Mouse (Mus musculus) embryonic facial prominence, embryonic 12.5 days (tissue): ENCODE measurements around the gene Fus. TPM values are rescaled to one million over a fixed set of nuclear protein-coding genes. Genes with fewer than 3 reads are reported as not detected.
A peak's percentile ranks its signal among the peaks of the same experiment; 100 is the strongest.

Experiments
- ATAC-seq: fragments of 200-750 bp; cut with Nextera tagmentation; 2 replicates; pipeline ENCODE4 v1.8.0; 2017; ENCODE audit not compliant: insufficient number of reproducible peaks, insufficient read depth, low FRiP score, low TSS enrichment
- H3K27ac ChIP-seq: fragments of 300-500 bp; sonication (generic); 2 replicates; pipeline ENCODE4 v1.5.1; 2016; ENCODE audit warnings: mild to moderate bottlenecking
- H3K27me3 ChIP-seq: fragments of 300-500 bp; sonication (generic); 2 replicates; pipeline ENCODE4 v1.6.1; 2016; ENCODE audit warnings: mild to moderate bottlenecking, moderate library complexity
- H3K36me3 ChIP-seq: fragments of 300-500 bp; sonication (generic); 2 replicates; pipeline ENCODE4 v1.6.1; 2016; ENCODE audit warnings: mild to moderate bottlenecking
- H3K4me1 ChIP-seq: fragments of 300-500 bp; sonication (generic); 2 replicates; pipeline ENCODE4 v1.6.1; 2016
- H3K4me2 ChIP-seq: fragments of 300-500 bp; sonication (generic); replicated peaks from 2 replicates; pipeline ENCODE4 v1.6.1; 2016; ENCODE audit warnings: mild to moderate bottlenecking, moderate library complexity
- H3K4me3 ChIP-seq: fragments of 300-500 bp; sonication (generic); 2 replicates; pipeline ENCODE4 v1.5.1; 2016; ENCODE audit warnings: mild to moderate bottlenecking
- H3K9ac ChIP-seq: fragments of 300-500 bp; sonication (generic); 2 replicates; pipeline ENCODE4 v1.6.1; 2016; ENCODE audit warnings: mild to moderate bottlenecking, moderate library complexity
- H3K9me3 ChIP-seq: fragments of 300-500 bp; sonication (generic); 2 replicates; pipeline ENCODE4 v1.6.1; 2016; ENCODE audit warnings: mild to moderate bottlenecking, moderate library complexity
- WGBS: fragments of 180-500 bp; shearing (Covaris S2); methylation state at CpG from one replicate; pipeline ENCODE4 v1.1.7; 2016; 5-methylcytosine and 5-hydroxymethylcytosine counted together
- polyA plus RNA-seq: library from polyadenylated mRNA; unstranded; fragments of >200 nt; fragmentation: Nextera tagmentation; extraction: Ambion mirVana; gene quantifications from 2 replicates; pipeline ENCODE4 v1.2.1, GENCODE M21; 2016

Fus gene
- polyA plus RNA-seq, 1 experiment from 2014 or later, result 594 TPM

DNA sequence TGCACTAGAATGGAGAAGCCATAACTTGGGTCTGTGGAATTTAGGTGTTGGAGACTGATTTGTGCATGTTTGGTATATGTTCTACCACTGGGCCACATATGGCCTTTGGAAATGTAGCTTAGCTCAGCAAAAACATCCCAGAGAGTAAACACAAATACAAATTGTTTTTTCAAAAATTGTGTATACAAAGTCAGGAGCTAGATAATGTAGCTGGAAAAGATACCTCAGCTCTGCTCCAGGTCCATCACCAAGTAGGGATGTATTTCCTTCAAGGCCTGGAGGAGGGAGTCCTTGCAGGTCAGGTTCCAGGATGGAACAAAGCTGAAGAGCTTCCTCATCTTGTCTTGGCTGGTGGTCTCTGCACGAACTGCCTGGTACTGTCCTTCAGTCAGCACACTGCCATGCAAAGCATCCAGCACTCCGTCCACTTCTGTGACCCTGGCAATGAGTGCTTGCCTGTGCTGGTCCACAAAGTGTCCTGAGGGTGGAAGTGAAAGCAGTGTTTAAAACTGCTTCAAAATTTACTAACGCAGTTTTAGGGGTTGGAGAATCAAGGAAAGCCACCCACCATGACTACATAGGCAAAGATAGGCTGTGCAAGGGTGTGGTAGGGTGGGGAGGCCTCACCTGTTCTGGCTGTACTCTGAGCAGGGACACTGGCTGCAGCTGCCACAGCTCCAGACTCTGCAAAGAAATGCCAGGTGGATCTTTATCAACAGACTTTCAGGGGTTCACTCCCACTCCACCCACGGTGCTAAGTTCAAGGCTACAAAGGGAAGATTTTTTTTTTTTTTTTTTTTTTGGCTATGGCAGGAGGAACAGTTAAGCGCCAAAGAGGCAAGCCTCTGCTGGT is 25.5 kb downstream of the Fus start:
- Histone ChIP-seq H3K9me3 (no peaks in the 10 kb centered on the region), H3K27me3 (no peaks in the 10 kb centered on the region), H3K9ac (no peak overlapping the region; the same call in 1 of the 2 replicates), H3K27ac (no peak overlapping the region), H3K36me3 (peaks cover 31% of the 10 kb centered on the region), H3K4me3 (no peak overlapping the region), H3K4me1 (0 out of 2 replicates have a peak, but pooled peaks cover 6% of the 10 kb centered on the region), H3K4me2 (peak overlapping the region; percentile 46)
- no peak for ATAC-seq
- 40% methylated on average over 5 of the region's 5 CpGs for WGBS

DNA sequence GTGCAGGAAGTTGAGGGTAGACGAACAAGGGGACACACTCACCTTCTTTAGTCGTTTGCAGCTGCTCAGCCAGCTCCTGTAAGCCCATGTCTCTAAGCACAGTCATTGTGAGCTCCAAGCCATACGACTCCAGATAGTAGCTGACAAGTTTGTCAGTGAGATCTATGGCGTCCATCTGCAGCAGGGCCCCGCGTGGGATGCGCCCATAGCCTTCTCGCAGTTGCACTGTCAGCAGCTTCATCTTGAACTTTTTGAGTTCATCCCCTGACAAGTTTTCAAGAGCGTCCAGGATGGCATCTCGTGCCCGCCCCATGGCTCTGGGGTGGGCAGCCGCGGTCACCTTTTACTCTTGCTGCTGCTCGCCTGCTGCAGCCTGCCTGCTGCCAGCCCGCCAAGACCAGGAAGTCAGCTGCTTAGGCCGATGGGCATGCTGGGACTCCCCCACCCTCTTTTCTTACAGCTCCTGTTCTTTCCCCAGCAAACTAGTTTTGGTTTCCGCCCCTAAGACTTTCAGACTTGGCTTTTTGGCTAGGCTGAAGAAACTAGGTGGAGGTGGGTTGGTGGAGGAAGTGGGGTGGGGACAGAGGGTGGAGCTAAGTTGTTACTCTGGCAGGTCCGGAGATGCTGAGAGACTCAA is 26.2 kb downstream of the Fus start, which contains the start of gene Pycard:
TSS of gene Pycard (minus strand) at position 527 of the 637 bp plus-strand sequence.
- H3K27ac ChIP-seq, result peak within 1 kb of the TSS; percentile 42; the same call in 1 of the 2 replicates
- H3K9ac ChIP-seq, result peak within 1 kb of the TSS; percentile 46
- 0 out of 2 replicates have a peak within 1 kb of the TSS, but pooled peaks have one; percentile 16 for H3K4me3 ChIP-seq
- 0 out of 2 replicates have a peak, but pooled peaks cover 6% of the 10 kb centered on the region for H3K4me1 ChIP-seq
- H3K9me3 ChIP-seq, result no peaks in the 10 kb centered on the region
- H3K36me3 ChIP-seq, result peaks cover 24% of the 10 kb centered on the region
- 18% methylated on average over 18 of the region's 18 CpGs for WGBS
- peak within 1 kb of the TSS; percentile 46 for H3K4me2 ChIP-seq
- no peaks in the 10 kb centered on the region for H3K27me3 ChIP-seq
- ATAC-seq, result no peak

DNA sequence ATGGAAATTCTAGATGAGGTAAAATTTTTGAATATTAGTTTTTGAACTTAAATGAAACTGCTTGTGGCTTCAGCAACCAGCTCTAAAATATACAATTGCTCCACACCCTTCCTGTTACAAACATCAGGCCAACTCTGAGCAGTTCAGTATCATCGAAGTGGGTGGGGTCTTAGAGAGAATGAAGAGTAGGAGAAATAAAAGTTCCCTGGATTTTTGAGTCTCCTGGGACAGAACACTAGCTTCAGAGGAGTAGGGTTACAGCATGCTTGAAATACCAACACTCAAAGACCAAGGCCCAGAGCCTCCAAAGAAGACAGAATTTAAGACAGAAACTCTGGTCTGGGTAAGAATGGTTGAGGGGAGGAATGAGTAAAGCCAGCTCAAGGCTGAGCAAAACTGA is 32.2 kb downstream of the Fus start:
- 44% methylated on average over 1 of the region's 1 CpGs for WGBS
- Histone ChIP-seq H3K9ac (no peak overlapping the region), H3K4me1 (peaks cover 5% of the 10 kb centered on the region), H3K27me3 (0 out of 2 replicates have a peak, but pooled peaks cover under 1% of the 10 kb centered on the region), H3K27ac (no peak overlapping the region), H3K4me3 (no peak overlapping the region), H3K9me3 (no peaks in the 10 kb centered on the region), H3K36me3 (no peaks in the 10 kb centered on the region), H3K4me2 (no peak overlapping the region)
- no peak for ATAC-seq

DNA sequence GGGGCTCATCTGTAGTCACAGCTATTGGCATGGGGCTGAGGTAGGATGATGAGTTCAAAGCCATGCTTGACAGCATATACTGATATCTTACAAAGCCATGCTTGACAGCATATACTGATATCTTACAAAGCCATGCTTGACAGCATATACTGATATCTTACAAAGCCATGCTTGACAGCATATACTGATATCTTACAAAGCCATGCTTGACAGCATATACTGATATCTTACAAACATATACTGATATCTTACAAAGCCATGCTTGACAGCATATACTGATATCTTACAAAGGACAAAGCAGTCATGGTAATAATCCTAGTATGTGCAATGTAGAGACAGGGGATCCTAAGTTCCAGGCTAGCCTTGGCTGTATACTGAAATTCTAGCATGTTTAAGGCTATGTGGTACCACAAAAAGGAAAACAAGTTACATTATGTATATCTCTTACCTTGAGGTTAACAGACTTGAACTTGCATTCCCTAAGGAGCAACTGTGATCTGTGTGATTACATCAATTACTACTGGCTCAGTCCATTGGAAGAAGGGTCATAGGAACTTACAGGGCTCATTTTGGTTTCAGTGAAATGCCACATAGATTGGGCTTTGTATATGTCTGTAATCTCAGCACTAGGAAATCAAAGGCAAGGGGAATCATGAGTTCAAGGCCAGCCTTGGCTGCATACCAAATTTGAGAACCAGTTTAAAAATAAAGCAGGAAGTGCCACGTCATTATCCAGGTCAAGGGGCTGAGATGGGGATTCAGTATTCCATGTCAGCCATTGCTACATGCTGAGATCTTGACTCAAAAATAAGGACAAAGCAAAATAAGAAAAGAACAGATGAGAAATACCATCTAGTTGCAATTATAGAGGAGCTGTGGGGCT is 33.1 kb downstream of the Fus start:
- H3K27ac ChIP-seq, result no peak overlapping the region
- no peak overlapping the region for H3K9ac ChIP-seq
- H3K9me3 ChIP-seq, result no peaks in the 10 kb centered on the region
- no peak overlapping the region for H3K4me3 ChIP-seq
- 76% methylated on average over 1 of the region's 1 CpGs for WGBS
- no peaks in the 10 kb centered on the region for H3K36me3 ChIP-seq
- H3K4me1 ChIP-seq, result peaks cover 13% of the 10 kb centered on the region
- ATAC-seq, result no peak
- no peak overlapping the region for H3K4me2 ChIP-seq
- H3K27me3 ChIP-seq, result peaks cover 5% of the 10 kb centered on the region; the same call in 1 of the 2 replicates

DNA sequence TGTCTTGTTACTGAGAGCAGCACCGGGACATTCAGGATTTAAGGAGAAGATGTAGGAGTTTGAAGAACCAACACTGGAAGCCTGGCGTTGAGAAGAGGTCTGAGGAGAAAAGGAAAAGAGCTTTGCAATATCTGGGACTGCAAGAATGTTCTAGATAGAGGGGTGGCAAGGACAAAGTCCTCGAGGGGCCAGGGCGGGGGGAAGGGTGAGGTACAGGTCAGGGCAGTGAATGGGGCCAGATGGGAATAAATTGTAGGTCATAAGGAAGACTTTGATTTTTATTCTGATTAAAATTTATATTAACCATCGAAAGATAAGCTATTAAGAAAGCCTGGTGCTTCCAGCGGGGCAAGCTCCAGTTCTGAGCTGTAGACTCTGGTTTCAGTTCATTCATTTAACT is 35.8 kb downstream of the Fus start:
- Histone ChIP-seq H3K9me3 (no peaks in the 10 kb centered on the region), H3K9ac (no peak overlapping the region), H3K4me3 (no peak overlapping the region), H3K4me1 (peaks cover 13% of the 10 kb centered on the region), H3K27me3 (peaks cover 5% of the 10 kb centered on the region; the same call in 1 of the 2 replicates), H3K36me3 (no peaks in the 10 kb centered on the region), H3K4me2 (no peak overlapping the region), H3K27ac (no peak overlapping the region)
- ATAC-seq, result no peak
- 88% methylated on average over 6 of the region's 6 CpGs for WGBS

DNA sequence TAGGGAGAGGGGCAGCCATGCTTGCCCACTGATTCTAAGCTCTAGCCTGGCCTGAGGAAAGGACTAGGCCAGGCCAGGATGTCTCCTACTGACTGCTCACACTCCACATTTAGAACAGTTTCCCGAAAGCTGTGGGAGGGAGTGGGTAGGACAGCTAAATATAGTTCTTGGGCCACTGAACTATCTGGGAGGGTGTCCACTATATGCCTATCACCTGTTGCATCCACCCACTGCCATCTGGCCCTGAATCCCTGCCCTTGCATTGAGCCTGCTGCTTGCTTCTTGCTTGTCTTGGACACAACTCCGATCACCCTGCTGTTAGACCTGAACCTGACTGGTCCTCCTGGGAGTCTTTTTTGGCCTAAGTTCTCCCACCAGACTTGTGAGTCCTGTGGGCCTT is 36.4 kb downstream of the Fus start, which contains the start of gene Trim72:
TSS of gene Trim72 (plus strand) at position 262 of the 400 bp plus-strand sequence.
- ATAC-seq, result no peak
- H3K27ac ChIP-seq, result peak within 1 kb of the TSS; percentile 42
- H3K9ac ChIP-seq, result no peak within 1 kb of the TSS

DNA sequence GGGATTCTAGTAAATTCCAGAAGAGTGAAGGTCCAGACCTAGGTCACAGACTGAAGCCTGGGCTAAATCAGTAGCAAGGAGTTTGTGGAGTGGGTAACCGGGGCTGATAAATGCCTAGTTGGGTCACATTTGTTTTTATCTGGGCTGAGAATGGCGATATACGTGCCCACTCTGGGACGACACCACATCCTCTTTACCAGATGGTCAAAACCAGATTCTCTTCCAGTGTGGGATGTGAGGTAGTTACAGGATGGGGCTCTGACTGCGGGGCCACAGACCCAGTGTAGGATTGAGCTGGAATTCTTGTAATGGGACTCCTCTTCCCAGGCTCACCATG is 36.9 kb downstream of the Fus start:
- Histone ChIP-seq H3K9ac (no peak overlapping the region), H3K4me3 (no peak overlapping the region; the same call in 1 of the 2 replicates)

More for the DNA sequence above, 36.4 kb downstream of the Fus start, which contains the start of gene Trim72:
- WGBS, result 86% methylated on average over 2 of the region's 2 CpGs
- Histone ChIP-seq H3K9me3 (no peaks in the 10 kb centered on the region), H3K36me3 (no peaks in the 10 kb centered on the region), H3K4me2 (peak within 1 kb of the TSS; percentile 50), H3K4me1 (peaks cover 13% of the 10 kb centered on the region), H3K4me3 (peak within 1 kb of the TSS; percentile 20), H3K27me3 (peaks cover 5% of the 10 kb centered on the region; the same call in 1 of the 2 replicates)

DNA sequence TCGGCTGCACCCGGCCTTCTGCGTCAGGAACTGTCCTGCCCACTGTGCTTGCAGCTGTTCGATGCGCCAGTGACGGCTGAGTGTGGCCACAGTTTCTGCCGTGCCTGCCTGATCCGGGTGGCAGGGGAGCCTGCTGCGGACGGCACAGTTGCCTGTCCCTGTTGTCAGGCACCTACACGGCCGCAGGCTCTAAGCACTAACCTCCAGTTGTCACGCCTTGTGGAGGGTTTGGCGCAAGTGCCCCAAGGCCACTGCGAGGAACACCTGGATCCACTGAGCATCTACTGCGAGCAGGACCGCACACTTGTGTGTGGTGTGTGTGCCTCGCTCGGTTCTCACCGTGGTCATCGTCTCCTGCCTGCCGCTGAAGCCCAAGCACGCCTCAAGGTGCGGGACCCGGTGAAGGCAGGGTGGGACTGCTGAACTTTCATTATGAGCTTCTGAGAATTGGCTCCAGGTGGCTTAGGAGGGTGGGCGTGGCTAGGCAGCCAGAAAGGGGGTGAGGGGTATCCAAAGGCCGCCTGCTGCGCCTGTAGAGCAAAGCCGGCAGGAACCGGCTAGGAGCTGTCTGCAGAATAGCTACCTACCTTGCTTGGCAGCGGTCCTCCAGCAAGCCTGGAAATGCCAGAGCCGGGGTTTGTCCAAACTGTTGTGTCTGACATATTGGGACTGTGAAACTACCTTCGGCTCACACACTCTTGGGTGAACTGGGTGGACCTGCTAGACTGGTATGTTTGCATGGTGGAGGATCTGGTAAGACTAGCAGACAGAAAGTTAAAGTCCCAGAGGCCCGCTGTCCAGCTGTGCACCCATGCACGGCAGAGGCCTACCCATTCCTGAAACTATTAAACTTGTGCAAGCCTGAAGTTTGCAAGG is 37.5 kb downstream of the Fus start:
- H3K9me3 ChIP-seq, result no peaks in the 10 kb centered on the region
- H3K4me3 ChIP-seq, result peak overlapping the region; percentile 20
- H3K9ac ChIP-seq, result no peak overlapping the region
- H3K4me1 ChIP-seq, result peaks cover 13% of the 10 kb centered on the region
- H3K27me3 ChIP-seq, result peaks cover 5% of the 10 kb centered on the region; the same call in 1 of the 2 replicates
- H3K36me3 ChIP-seq, result no peaks in the 10 kb centered on the region
- ATAC-seq, result peak; percentile 71
- WGBS, result 16% methylated on average over 35 of the region's 35 CpGs
- peak overlapping the region; percentile 50 for H3K4me2 ChIP-seq
- peak overlapping the region; percentile 42 for H3K27ac ChIP-seq

More for the DNA sequence above, 36.9 kb downstream of the Fus start:
- Histone ChIP-seq H3K4me2 (peak overlapping the region; percentile 50; the same call in 1 of the 2 replicates), H3K4me1 (peaks cover 13% of the 10 kb centered on the region), H3K27ac (no peak overlapping the region), H3K27me3 (peaks cover 5% of the 10 kb centered on the region; the same call in 1 of the 2 replicates), H3K9me3 (no peaks in the 10 kb centered on the region), H3K36me3 (no peaks in the 10 kb centered on the region)
- WGBS, result 47% methylated on average over 5 of the region's 5 CpGs
- no peak for ATAC-seq

DNA sequence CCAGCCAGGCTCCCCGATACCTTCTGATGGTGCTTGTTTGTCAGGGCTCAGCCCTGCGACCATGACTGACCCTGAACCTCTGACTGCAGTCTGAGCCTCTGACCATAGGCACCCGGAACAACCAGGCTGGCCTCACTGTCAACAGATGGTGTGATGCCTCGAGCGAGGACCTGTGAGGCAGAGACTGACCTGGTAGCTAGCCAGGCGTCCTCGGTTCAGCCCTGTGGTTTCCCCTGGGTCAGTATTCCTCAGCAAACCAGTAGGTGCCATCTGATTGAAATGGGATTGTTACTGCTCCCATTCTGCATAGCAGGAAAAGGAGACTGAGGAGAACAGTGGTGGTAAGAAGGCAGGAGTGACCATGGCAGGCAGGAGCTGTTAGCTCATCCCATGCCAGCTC is 38.9 kb downstream of the Fus start:
- no peak overlapping the region for H3K9ac ChIP-seq
- H3K4me3 ChIP-seq, result no peak overlapping the region
- no peak for ATAC-seq
- no peaks in the 10 kb centered on the region for H3K36me3 ChIP-seq
- H3K4me1 ChIP-seq, result peaks cover 19% of the 10 kb centered on the region
- 84% methylated on average over 7 of the region's 7 CpGs for WGBS
- peaks cover 10% of the 10 kb centered on the region for H3K27me3 ChIP-seq
- no peak overlapping the region for H3K4me2 ChIP-seq
- H3K27ac ChIP-seq, result no peak overlapping the region
- H3K9me3 ChIP-seq, result no peaks in the 10 kb centered on the region

DNA sequence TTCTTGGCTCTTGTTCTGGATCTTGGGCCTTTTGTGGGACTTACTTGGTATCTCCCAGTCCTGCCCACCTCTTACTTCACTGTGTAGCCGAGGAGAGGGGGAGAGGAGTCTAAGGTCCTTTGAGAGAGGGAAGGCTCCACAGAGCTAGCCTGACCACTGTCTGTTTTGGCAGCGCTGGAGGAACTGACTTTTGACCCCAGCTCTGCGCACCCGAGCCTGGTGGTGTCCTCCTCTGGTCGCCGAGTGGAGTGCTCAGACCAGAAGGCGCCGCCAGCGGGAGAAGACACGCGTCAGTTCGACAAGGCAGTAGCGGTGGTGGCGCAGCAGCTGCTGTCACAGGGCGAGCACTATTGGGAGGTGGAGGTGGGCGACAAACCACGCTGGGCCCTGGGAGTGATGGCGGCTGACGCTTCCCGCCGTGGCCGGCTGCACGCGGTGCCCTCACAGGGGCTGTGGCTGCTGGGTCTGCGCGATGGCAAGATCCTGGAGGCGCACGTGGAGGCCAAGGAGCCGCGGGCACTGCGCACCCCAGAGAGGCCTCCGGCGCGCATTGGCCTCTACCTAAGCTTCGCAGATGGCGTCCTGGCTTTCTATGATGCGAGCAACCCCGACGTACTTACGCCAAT is 42.6 kb downstream of the Fus start:
- no peak overlapping the region for H3K27ac ChIP-seq
- no peaks in the 10 kb centered on the region for H3K36me3 ChIP-seq
- no peak overlapping the region for H3K9ac ChIP-seq
- ATAC-seq, result no peak
- H3K4me1 ChIP-seq, result peaks cover 11% of the 10 kb centered on the region
- peaks cover 5% of the 10 kb centered on the region for H3K27me3 ChIP-seq
- WGBS, result 45% methylated on average over 40 of the region's 40 CpGs
- no peaks in the 10 kb centered on the region for H3K9me3 ChIP-seq
- peak overlapping the region; percentile 19; the same call in 1 of the 2 replicates for H3K4me2 ChIP-seq
- H3K4me3 ChIP-seq, result no peak overlapping the region
